Mouse (Mus musculus) lung, adult 10 weeks (tissue): ENCODE results near the gene Pqbp1. TPM values are rescaled to one million over a fixed set of nuclear protein-coding genes. Genes with fewer than 3 reads are reported as not detected.

Experiments used
- polyA plus RNA-seq: library from polyadenylated mRNA; stranded (reverse); fragments of 350-450 nt; fragmentation: Illumina TruSeq; extraction: RNeasy Lipid Tissue Mini Kit (QIAGEN cat#74804); gene quantifications from one replicate; pipeline ENCODE4 v1.2.3, GENCODE M21; 2014; ENCODE audit warnings: low read depth, low replicate concordance; ENCODE audit not compliant: insufficient read depth

Gene Pqbp1
- polyA plus RNA-seq, result 63.7 TPM

GRCm38 (mm10) chrX:7898880-7899874 lies at the start of gene Pqbp1, which contains the start of gene Timm17b:
Gene Pqbp1 (minus strand): TSS chrX:7899269.
Gene Timm17b (plus strand): TSS chrX:7899357.

GRCm38 (mm10) chrX:7947108-7947899 lies 48.2 kb upstream of the Pqbp1 start, which contains the start of gene Hdac6:
Gene Hdac6 (minus strand): TSS chrX:7947889.

GRCm38 (mm10) chrX:7928270-7928790 lies 29.3 kb upstream of the Pqbp1 start, which contains the start of gene Eras:
Gene Eras (minus strand): TSS chrX:7928607.

GRCm38 (mm10) chrX:7919601-7920383 lies 20.7 kb upstream of the Pqbp1 start, which contains the start of gene Pcsk1n:
Gene Pcsk1n (plus strand): TSS chrX:7919822.

GRCm38 (mm10) chrX:7909242-7909641 lies 10.2 kb upstream of the Pqbp1 start, which contains the start of gene Gm10490:
Gene Gm10490 (plus strand): TSS chrX:7909542.

GRCm38 (mm10) chrX:7907735-7908134 lies 8.7 kb upstream of the Pqbp1 start, which contains the start of gene Gm10491:
Gene Gm10491 (minus strand): TSS chrX:7907835.

GRCm38 (mm10) chrX:7883841-7884567 lies 15.1 kb downstream of the Pqbp1 start, which contains the start of gene Slc35a2:
Gene Slc35a2 (plus strand): TSS chrX:7884028.

GRCm38 (mm10) chrX:7878007-7878419 lies 21.1 kb downstream of the Pqbp1 start, which contains the start of gene Pim2:
Gene Pim2 (plus strand): TSS chrX:7878262.

Other genes with a start within 250 kb of the Pqbp1 start
- gene Prickle3, start 242.0 kb downstream of the Pqbp1 start, polyA plus RNA-seq, result 4.0 TPM
- 161 TPM for gene Plp2, start 227.9 kb downstream of the Pqbp1 start, polyA plus RNA-seq
- 6.1 TPM for gene Magix, start 218.0 kb downstream of the Pqbp1 start, polyA plus RNA-seq
- 18.2 TPM for gene Gpkow, start 202.1 kb downstream of the Pqbp1 start, polyA plus RNA-seq
- gene Wdr45, start 184.9 kb downstream of the Pqbp1 start, polyA plus RNA-seq, result 86.4 TPM
- gene Gm45208, start 177.0 kb downstream of the Pqbp1 start, polyA plus RNA-seq, result not detected
- gene Praf2, start 170.8 kb downstream of the Pqbp1 start, polyA plus RNA-seq, result 16.3 TPM
- gene Ccdc120, start 148.4 kb downstream of the Pqbp1 start, polyA plus RNA-seq, result 6.8 TPM
- gene Tfe3, start 136.7 kb downstream of the Pqbp1 start, polyA plus RNA-seq, result 19.0 TPM
- 20.6 TPM for gene Gripap1, start 109.5 kb downstream of the Pqbp1 start, polyA plus RNA-seq
- 0.20 TPM for gene Kcnd1, start 77.0 kb downstream of the Pqbp1 start, polyA plus RNA-seq
- gene Otud5, start 57.9 kb downstream of the Pqbp1 start, polyA plus RNA-seq, result 30.7 TPM
- gene Pim2, start 21.0 kb downstream of the Pqbp1 start, polyA plus RNA-seq, result 6.7 TPM
- 24.4 TPM for gene Slc35a2, start 15.2 kb downstream of the Pqbp1 start, polyA plus RNA-seq
- gene Timm17b, start 88 bp upstream of the Pqbp1 start, polyA plus RNA-seq, result 46.0 TPM
- not detected for gene Gm10491, start 8.6 kb upstream of the Pqbp1 start, polyA plus RNA-seq
- not detected for gene Gm10490, start 10.3 kb upstream of the Pqbp1 start, polyA plus RNA-seq
- gene Pcsk1n, start 20.6 kb upstream of the Pqbp1 start, polyA plus RNA-seq, result 0.17 TPM
- not detected for gene Eras, start 29.3 kb upstream of the Pqbp1 start, polyA plus RNA-seq
- gene Hdac6, start 48.6 kb upstream of the Pqbp1 start, polyA plus RNA-seq, result 3.4 TPM
- gene Gata1, start 78.8 kb upstream of the Pqbp1 start, polyA plus RNA-seq, result 0.48 TPM
- gene Glod5, start 119.2 kb upstream of the Pqbp1 start, polyA plus RNA-seq, result not detected
- gene Suv39h1, start 175.5 kb upstream of the Pqbp1 start, polyA plus RNA-seq, result 7.2 TPM
- gene Was, start 191.2 kb upstream of the Pqbp1 start, polyA plus RNA-seq, result 8.4 TPM
- gene Wdr13, start 233.6 kb upstream of the Pqbp1 start, polyA plus RNA-seq, result 16.6 TPM
- 236 TPM for gene Rbm3, start 246.6 kb upstream of the Pqbp1 start, polyA plus RNA-seq